Mouse (Mus musculus): ENCODE results near the gene Hbp1. TPM values are rescaled to one million over a fixed set of nuclear protein-coding genes. Genes with fewer than 3 reads are reported as not detected.
A peak's percentile ranks its signal among the peaks of the same experiment; 100 is the strongest.

Hbp1 gene
- 133 and 134 TPM in 2 replicates for polyA plus RNA-seq (2016; fragmentation: Nextera tagmentation; extraction: Ambion mirVana)

DNA sequence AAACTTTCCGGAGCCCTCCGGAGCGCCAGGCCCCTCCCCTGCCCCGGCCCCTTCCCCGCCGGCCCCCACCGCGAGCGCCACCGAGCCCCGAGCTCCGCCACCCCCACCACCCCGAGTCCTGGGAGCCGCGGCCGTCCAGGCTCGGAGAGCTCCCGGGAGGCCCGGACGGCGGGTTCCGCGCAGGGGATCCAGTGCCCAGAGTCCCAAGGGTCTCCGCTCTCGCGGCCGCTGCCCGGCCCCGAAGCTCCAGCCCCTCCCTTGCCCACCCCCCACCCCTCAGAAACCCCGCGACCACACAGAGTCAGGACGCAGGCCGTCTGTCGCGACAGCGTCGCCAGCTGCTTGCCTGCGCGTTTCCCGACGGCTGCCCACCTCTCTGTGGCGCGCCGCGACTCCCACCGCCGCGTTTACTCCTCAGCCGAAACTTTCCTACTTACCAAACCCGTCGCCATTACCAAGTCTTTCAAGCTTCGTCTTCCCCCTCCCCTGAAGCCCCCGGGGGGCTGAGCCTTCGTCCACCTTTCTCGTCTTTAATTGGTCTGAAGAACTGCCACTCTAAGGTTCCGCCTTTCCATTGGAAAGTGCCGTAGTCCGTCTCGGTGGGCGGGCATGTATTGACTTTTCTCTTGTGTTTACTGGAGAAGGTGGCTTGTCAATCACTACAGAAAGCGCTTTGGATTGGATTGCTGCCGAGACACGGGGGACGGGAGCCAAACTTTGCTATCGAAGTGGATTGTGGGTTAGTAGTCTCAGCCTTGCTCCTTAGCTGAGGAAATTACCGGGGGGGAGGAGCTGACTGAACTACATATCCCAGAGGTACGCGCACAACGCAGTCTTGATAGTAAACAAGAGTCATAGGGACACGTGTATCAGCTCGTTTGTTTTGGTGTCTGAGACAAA lies at the start of gene Hbp1:
TSS of gene Hbp1 (minus strand) at position 777 of the 900 bp plus-strand sequence.
- H3K36me3 ChIP-seq, result no peaks in the 10 kb centered on the region
- 0 out of 2 replicates have a peak, but pooled peaks cover 2% of the 10 kb centered on the region for H3K4me1 ChIP-seq (replicated peaks)
- H3K9me3 ChIP-seq, result no peaks in the 10 kb centered on the region
- H3K27ac ChIP-seq, result peak within 1 kb of the TSS; percentile 99
- H3K27me3 ChIP-seq, result no peaks in the 10 kb centered on the region
- peak within 1 kb of the TSS; percentile 64 for H3K4me2 ChIP-seq
- under 1% methylated on average over 64 of the region's 71 CpGs for WGBS
- H3K9ac ChIP-seq (replicated peaks), result peak within 1 kb of the TSS; percentile 97
- H3K4me3 ChIP-seq (replicated peaks), result peak within 1 kb of the TSS; percentile 90
- ATAC-seq (ENCODE audit: insufficient number of reproducible peaks, insufficient read depth, low FRiP score, low TSS enrichment, low read depth), result peak; percentile 98

DNA sequence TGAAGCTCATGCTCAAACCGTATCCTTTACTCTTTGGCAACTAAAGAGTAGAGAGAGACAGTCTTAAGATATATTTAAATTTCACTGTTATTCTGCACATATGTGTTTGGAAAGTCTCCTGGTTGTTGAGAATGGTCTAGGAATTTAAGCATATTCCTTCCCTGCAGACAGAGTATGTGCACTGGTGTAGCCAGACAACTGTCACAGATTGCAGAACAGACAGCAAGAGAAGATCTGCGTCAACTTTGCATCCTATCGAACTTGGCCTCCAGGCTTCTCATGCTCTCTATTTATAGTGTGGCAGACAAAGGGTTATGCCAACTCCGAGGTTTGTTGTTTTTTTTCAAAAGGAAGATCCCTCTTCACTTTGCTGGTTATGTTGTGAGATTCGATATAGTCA lies 48.4 kb upstream of the Hbp1 start:
- Histone ChIP-seq H3K27me3 (no peaks in the 10 kb centered on the region), H3K27ac (no peak overlapping the region), H3K4me1 (replicated peaks) (0 out of 2 replicates have a peak, but pooled peaks cover 2% of the 10 kb centered on the region), H3K9me3 (no peaks in the 10 kb centered on the region), H3K36me3 (no peaks in the 10 kb centered on the region), H3K4me2 (no peak overlapping the region), H3K9ac (replicated peaks) (no peak overlapping the region), H3K4me3 (replicated peaks) (no peak overlapping the region)
- no peak for ATAC-seq (ENCODE audit: insufficient number of reproducible peaks, insufficient read depth, low FRiP score, low TSS enrichment, low read depth)
- WGBS, result 90% methylated on average over 5 of the region's 5 CpGs

DNA sequence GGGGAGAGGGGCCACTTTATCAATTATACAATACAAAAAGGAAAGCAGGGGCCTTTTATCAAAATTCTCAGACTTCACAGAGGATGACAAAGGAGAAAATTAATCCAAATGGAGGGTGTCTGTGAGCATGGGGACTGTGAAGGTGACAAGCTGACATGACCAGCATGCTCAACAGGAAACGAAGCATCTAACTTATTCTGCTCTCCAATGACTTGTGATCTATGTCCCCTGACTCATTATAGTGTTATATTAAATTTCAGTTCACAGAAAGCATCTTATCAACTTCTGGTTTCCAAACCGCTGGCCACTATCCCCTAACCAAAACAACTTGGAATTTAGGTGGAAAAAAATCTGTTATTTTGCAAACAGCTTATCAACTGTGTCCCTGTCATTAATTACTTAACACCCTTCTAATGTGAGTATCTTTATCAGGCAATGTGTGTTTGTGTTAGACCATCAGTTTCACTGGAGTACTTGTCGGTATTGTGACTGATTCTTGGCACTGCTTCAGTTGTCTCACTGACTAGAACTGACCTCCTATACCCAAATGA lies 47.1 kb upstream of the Hbp1 start:
- no peak overlapping the region for H3K27ac ChIP-seq
- ATAC-seq (ENCODE audit: insufficient number of reproducible peaks, insufficient read depth, low FRiP score, low TSS enrichment, low read depth), result no peak
- no peak overlapping the region for H3K4me3 ChIP-seq (replicated peaks)
- peaks cover 8% of the 10 kb centered on the region; the same call in 1 of the 2 replicates for H3K4me1 ChIP-seq (replicated peaks)
- 89% methylated on average over 3 of the region's 3 CpGs for WGBS
- no peaks in the 10 kb centered on the region for H3K36me3 ChIP-seq
- H3K27me3 ChIP-seq, result no peaks in the 10 kb centered on the region
- H3K4me2 ChIP-seq, result no peak overlapping the region
- H3K9ac ChIP-seq (replicated peaks), result no peak overlapping the region
- H3K9me3 ChIP-seq, result no peaks in the 10 kb centered on the region

DNA sequence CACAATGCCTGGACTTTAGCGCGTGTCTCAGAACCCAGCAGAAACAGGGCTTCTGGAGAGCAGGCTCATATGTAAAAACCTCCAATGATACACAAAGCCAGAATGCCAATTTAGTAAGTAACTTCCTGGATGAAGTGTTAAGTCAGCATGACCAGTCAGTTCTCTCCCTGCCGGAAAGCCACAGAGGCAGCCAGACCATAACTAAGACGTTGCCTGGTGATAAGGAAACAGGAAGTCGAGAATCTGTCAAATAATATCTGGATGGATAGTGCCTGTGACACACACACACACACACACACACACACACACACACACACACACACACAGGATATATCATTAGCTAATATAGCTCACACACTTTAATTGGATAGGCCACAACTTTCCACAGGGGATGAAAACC lies 46.5 kb upstream of the Hbp1 start:
- Histone ChIP-seq H3K36me3 (no peaks in the 10 kb centered on the region), H3K27ac (no peak overlapping the region), H3K4me2 (no peak overlapping the region), H3K27me3 (no peaks in the 10 kb centered on the region), H3K9ac (replicated peaks) (no peak overlapping the region), H3K4me3 (replicated peaks) (no peak overlapping the region), H3K4me1 (replicated peaks) (peaks cover 8% of the 10 kb centered on the region; the same call in 1 of the 2 replicates), H3K9me3 (no peaks in the 10 kb centered on the region)
- WGBS, result 80% methylated on average over 5 of the region's 5 CpGs
- no peak for ATAC-seq (ENCODE audit: insufficient number of reproducible peaks, insufficient read depth, low FRiP score, low TSS enrichment, low read depth)

DNA sequence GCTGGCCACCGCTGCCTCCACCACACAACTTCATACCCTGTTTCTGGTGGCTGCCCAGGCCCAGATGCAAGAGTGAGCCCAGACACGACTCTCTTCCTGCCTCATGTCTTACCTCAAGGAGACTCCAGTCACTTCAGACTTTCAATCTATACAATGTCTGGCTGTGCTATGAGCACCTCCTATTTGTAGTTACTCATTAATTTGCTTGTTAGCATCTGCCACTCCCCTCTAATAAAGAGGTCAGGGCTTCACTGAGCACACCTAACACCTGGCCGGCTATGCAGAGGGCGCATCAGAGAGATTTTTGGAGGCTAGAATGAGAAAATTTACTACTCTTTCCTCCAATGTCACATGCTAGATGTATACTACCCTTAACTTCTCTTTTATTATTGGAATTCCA lies 40.2 kb upstream of the Hbp1 start:
- WGBS, result 90% methylated on average over 4 of the region's 4 CpGs
- no peak overlapping the region for H3K4me3 ChIP-seq (replicated peaks)
- H3K9ac ChIP-seq (replicated peaks), result no peak overlapping the region
- H3K4me2 ChIP-seq, result no peak overlapping the region
- no peak for ATAC-seq (ENCODE audit: insufficient number of reproducible peaks, insufficient read depth, low FRiP score, low TSS enrichment, low read depth)
- H3K27ac ChIP-seq, result no peak overlapping the region
- H3K27me3 ChIP-seq, result no peaks in the 10 kb centered on the region
- H3K36me3 ChIP-seq, result no peaks in the 10 kb centered on the region
- no peaks in the 10 kb centered on the region for H3K9me3 ChIP-seq
- H3K4me1 ChIP-seq (replicated peaks), result peaks cover 8% of the 10 kb centered on the region; the same call in 1 of the 2 replicates

DNA sequence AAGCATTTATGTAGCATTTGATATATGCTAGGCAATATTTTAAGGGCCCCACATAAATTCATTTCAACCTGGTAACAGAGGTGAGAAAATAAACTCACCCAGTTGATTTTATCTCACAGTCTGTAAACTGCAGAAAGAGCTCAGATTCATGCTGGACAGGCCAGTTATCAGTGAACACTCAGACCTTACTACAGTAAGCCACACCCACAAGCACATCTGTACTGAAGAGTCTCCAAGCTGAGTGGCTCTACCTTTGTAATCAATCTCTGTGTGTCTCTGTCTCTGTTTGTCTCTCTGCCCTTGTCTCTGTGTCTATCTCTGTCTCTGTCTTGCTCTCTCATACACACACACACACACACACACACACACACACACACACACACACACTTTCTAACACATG lies 39.4 kb upstream of the Hbp1 start:
- H3K9ac ChIP-seq (replicated peaks), result no peak overlapping the region
- no peak overlapping the region for H3K4me3 ChIP-seq (replicated peaks)
- no peaks in the 10 kb centered on the region for H3K27me3 ChIP-seq
- no peaks in the 10 kb centered on the region for H3K9me3 ChIP-seq
- no peak for ATAC-seq (ENCODE audit: insufficient number of reproducible peaks, insufficient read depth, low FRiP score, low TSS enrichment, low read depth)
- peaks cover 8% of the 10 kb centered on the region; the same call in 1 of the 2 replicates for H3K4me1 ChIP-seq (replicated peaks)
- no peak overlapping the region for H3K4me2 ChIP-seq
- no peak overlapping the region for H3K27ac ChIP-seq
- no peaks in the 10 kb centered on the region for H3K36me3 ChIP-seq

DNA sequence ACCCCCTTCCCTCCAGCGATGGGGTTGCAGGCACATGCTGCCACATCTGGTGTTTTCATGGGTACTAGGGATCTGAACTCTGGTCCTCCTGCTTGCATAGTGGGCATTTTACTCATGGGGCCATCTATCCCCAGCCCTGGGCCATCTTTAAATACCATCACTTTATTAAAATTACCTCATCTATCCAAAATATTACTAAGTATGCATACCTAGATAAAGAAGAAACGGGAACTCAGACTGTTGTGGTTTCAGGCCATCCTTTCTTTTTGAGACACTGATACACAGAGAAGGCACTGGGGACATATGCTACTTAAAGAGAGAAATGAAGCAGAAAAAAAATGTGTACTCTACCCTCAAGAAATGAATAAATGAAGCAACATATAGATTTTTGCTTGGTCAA lies 36.1 kb upstream of the Hbp1 start:
- H3K9ac ChIP-seq (replicated peaks), result no peak overlapping the region
- 90% methylated on average over 2 of the region's 2 CpGs for WGBS
- ATAC-seq (ENCODE audit: insufficient number of reproducible peaks, insufficient read depth, low FRiP score, low TSS enrichment, low read depth), result no peak

DNA sequence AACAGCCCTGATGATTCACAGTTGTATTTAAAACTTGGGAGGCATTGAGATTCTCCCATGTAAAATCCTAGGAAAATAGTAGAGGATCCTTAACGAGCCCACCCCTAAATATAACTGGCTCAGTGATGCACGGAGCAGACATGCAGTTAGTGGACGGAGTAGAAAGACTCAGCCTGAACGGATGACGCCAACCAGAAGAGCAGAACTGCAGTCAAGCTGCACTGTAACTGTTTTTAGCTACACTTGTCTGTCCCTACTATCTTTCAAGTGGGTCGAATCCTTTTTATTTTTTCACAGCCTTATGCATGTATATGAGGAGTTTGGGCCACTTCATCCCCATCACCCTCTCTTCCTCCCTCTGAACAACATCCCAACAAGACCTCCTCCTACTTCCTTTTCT lies 35.4 kb upstream of the Hbp1 start:
- no peaks in the 10 kb centered on the region for H3K27me3 ChIP-seq
- no peak overlapping the region for H3K4me2 ChIP-seq
- WGBS, result 91% methylated on average over 6 of the region's 6 CpGs
- no peaks in the 10 kb centered on the region; the same call in 1 of the 2 replicates for H3K4me1 ChIP-seq (replicated peaks)
- H3K36me3 ChIP-seq, result no peaks in the 10 kb centered on the region
- no peaks in the 10 kb centered on the region for H3K9me3 ChIP-seq
- H3K27ac ChIP-seq, result no peak overlapping the region
- no peak overlapping the region for H3K9ac ChIP-seq (replicated peaks)
- no peak overlapping the region for H3K4me3 ChIP-seq (replicated peaks)
- no peak for ATAC-seq (ENCODE audit: insufficient number of reproducible peaks, insufficient read depth, low FRiP score, low TSS enrichment, low read depth)

More for the DNA sequence above, 36.1 kb upstream of the Hbp1 start:
- Histone ChIP-seq H3K27me3 (no peaks in the 10 kb centered on the region), H3K4me2 (no peak overlapping the region), H3K36me3 (no peaks in the 10 kb centered on the region), H3K9me3 (no peaks in the 10 kb centered on the region), H3K4me1 (replicated peaks) (no peaks in the 10 kb centered on the region; the same call in 1 of the 2 replicates), H3K27ac (no peak overlapping the region), H3K4me3 (replicated peaks) (no peak overlapping the region)

DNA sequence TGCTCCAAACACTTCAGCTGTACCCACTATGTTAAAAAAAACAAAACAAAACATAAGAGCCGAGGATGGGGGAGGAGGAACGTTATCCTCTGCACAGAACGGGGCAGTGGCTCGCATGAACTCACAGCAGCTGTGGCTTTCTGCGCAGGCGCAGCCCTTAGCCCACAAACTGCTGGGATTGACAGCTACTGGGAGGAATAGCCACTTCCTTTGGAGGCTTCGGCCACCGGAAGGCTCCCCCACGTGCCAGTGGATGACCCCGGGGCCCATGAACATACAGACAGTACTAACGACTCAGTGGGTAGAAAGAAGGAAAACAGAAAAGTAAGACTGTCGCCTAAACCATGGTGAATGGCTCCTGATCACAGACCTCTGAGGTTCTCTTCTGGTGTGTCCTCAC lies 34.3 kb upstream of the Hbp1 start:
- Histone ChIP-seq H3K4me1 (replicated peaks) (no peaks in the 10 kb centered on the region; the same call in 1 of the 2 replicates), H3K4me3 (replicated peaks) (no peak overlapping the region), H3K27me3 (no peaks in the 10 kb centered on the region), H3K36me3 (no peaks in the 10 kb centered on the region), H3K9me3 (no peaks in the 10 kb centered on the region), H3K9ac (replicated peaks) (no peak overlapping the region), H3K4me2 (no peak overlapping the region), H3K27ac (no peak overlapping the region)
- 65% methylated on average over 12 of the region's 12 CpGs for WGBS
- ATAC-seq (ENCODE audit: insufficient number of reproducible peaks, insufficient read depth, low FRiP score, low TSS enrichment, low read depth), result no peak

DNA sequence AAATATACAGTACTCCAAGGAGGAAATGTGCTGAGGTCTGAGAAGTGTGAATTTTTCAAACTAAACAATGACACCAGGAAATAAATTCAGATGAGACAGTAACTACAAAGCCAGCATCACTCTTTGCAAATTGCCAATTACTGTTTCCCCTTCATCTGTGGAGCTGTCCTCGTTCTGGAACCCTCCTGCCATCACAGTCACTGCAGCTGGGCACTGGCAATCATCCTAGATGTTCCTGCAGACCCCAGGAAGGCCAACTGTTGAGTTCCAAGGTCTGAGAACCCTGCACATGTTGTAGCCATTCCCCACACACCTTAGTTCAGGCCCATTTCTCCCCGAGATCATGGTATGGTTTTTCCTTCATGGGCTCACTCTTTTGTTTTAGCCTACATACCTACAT lies 33.9 kb upstream of the Hbp1 start:
- no peaks in the 10 kb centered on the region for H3K27me3 ChIP-seq
- no peaks in the 10 kb centered on the region; the same call in 1 of the 2 replicates for H3K4me1 ChIP-seq (replicated peaks)
- no peak overlapping the region for H3K4me3 ChIP-seq (replicated peaks)
- no peaks in the 10 kb centered on the region for H3K9me3 ChIP-seq
- no peaks in the 10 kb centered on the region for H3K36me3 ChIP-seq
- ATAC-seq (ENCODE audit: insufficient number of reproducible peaks, insufficient read depth, low FRiP score, low TSS enrichment, low read depth), result no peak
- H3K9ac ChIP-seq (replicated peaks), result no peak overlapping the region
- no peak overlapping the region for H3K4me2 ChIP-seq
- WGBS, result 42% methylated on average over 2 of the region's 2 CpGs
- H3K27ac ChIP-seq, result no peak overlapping the region

DNA sequence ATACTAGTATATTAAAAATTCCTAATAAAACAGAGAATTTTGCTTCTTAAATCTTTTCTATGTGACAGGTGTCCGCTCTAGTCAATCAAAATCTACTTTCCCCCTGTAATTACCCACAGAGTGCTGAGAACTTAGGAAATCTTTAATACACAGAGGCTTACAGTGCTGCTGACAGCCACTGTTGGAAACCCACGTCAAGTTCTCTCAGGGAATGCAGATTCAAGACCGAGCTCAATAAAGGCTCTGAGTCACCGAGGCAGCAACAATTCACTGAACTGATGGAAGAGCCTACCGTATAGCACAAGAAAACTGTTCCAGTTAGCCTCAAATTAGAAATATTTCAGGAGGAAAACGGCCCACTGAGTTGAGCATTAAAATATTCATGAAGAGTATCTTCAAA lies 33.4 kb upstream of the Hbp1 start:
- no peak overlapping the region for H3K4me2 ChIP-seq
- 63% methylated on average over 6 of the region's 6 CpGs for WGBS
- H3K27ac ChIP-seq, result no peak overlapping the region
- H3K4me3 ChIP-seq (replicated peaks), result no peak overlapping the region
- no peaks in the 10 kb centered on the region for H3K36me3 ChIP-seq
- no peaks in the 10 kb centered on the region for H3K9me3 ChIP-seq
- no peaks in the 10 kb centered on the region for H3K27me3 ChIP-seq
- no peak overlapping the region for H3K9ac ChIP-seq (replicated peaks)
- no peaks in the 10 kb centered on the region; the same call in 1 of the 2 replicates for H3K4me1 ChIP-seq (replicated peaks)
- no peak for ATAC-seq (ENCODE audit: insufficient number of reproducible peaks, insufficient read depth, low FRiP score, low TSS enrichment, low read depth)
